Mouse (Mus musculus) C2C12 (cell line): ENCODE measurements at regions not wholly inside any gene's neighbourhood (a gene's known extent, or its start where the extent isn't known, plus 50 kb on each side); places are given as distances from the start of the nearest gene placed in this dataset.

ENCODE experiments used
- CEBPB ChIP-seq: IDR thresholded peaks from one replicate; pipeline ENCODE4 v1.6.1; 2011; ENCODE audit warnings: low read depth, mild to moderate bottlenecking, control low read depth, moderate library complexity
- CTCF ChIP-seq: IDR thresholded peaks from one replicate; pipeline ENCODE4 v1.5.1; 2011; ENCODE audit not compliant: control insufficient read depth, insufficient read depth, insufficient read length
- MAX ChIP-seq: IDR thresholded peaks from one replicate; pipeline ENCODE4 v1.6.1; 2011; ENCODE audit warnings: mild to moderate bottlenecking, control low read depth
- MYOG ChIP-seq: IDR thresholded peaks from one replicate; pipeline ENCODE4 v1.6.1; 2011; ENCODE audit not compliant: control insufficient read depth, insufficient read length; ENCODE audit errors: extremely low read depth
- USF1 ChIP-seq: IDR thresholded peaks from one replicate; pipeline ENCODE4 v1.6.1; 2011; ENCODE audit warnings: low read depth, mild to moderate bottlenecking, control low read depth, moderate library complexity

- no peak for TF ChIP-seq USF1
- TF ChIP-seq CTCF, result no peak
- no peak for TF ChIP-seq MAX
- TF ChIP-seq MYOG, result no peak
- no peak for TF ChIP-seq CEBPB
Measured at GRCm38 (mm10) chr5:85780730-85781454, 284.5 kb downstream of the Cenpc1 start.
